Mouse (Mus musculus) CD4-positive, CD25-positive, alpha-beta regulatory T cell, adult 2 months (primary cell): ENCODE measurements at regions not wholly inside any gene's neighbourhood (a gene's known extent, or its start where the extent isn't known, plus 50 kb on each side); places are given as distances from the start of the nearest gene placed in this dataset.

Experiments used
- DNase-seq: peaks from one replicate; pipeline ENCODE4 v3.0.0-alpha.2; 2012; ENCODE audit warnings: low read depth, low spot score

DNA sequence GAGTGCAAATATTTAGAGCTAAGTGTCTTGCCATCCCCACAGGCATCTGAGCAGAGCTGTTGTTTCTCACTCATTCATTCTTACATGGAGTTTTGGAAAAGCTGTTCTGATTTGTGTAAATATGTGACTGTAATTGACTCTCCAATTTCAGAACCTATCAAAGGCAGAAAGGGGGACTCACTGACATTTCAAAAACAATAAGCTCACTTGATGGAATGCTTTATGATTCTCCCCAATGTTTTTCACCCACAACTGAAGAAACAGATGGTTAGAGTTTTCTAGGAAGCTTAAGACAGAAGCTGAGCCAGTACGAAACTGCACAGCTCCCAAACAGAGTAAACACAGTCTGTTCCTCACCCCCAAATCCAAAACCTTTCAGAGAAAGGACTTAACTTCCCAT, 460.1 kb upstream of the Etaa1 start:
- DNase-seq = no peak

DNA sequence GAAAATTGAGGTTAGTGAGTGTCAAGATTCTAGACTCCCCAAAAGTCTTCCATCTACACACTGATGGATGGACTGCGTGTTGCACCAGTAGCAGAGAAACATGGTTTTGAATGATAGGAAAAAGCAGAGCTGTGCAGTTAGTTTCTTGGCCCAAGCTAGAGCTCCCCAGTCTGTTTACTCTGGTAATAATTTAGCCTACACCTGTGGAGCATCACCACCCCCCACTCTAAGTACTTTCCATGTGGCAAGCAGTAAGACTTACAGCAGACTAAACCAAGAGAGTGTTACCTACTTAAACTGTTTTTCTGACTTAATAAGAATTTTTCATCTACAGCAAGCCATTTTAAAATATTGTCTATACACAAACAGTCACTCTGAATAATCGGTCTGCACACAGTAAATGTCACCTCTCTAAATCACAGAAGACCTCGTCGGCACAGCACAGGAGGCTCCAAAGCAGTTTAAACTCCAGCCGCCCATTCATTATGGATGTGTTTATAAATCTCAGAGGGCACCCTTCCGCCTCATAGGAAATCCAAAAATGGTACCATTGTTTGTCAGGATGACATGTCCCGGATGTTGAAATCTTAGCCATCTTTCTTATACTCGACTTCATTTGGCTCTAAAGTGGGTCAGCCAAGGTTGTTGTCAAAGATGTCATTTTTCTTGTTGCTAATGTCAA, 454.5 kb upstream of the Etaa1 start:
- DNase-seq = no peak

DNA sequence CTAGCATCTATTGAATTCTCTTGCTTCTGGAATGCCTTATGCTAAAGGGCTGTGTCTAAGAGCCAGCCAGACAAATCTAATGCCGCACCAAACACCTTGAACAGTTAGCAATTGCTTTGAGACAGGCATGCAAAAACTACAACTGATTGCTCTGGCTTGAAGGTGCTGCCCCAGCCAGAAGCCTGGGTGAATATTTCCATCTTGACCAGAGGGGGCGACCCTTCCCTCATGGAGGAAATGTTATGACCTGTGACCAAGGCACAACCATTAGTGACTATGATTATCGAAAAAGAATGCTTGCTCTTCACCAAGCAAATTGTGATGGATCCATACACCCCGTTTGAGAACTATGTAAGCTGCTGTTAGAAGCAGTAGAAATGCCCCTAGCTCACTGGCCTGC, 445.9 kb upstream of the Etaa1 start:
- no peak for DNase-seq

DNA sequence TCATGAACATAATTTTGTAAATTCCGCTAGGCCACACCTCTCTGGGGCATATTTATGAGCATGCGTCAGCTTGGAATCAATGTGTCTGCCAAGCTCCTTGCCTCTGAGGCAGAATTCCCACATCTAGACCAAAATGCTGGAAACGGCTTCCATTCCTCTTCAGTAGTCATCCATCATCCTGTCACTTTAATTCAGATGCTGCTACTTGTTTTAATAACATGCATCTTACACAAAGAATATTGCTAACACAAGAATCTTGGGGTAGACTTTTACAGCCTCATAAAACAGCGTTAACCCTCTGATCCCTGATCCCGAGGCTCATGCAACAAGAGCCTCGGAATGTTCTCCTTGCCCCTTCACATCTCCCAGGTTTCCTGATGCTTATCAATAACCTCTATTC, 442.7 kb upstream of the Etaa1 start:
- DNase-seq = no peak

DNA sequence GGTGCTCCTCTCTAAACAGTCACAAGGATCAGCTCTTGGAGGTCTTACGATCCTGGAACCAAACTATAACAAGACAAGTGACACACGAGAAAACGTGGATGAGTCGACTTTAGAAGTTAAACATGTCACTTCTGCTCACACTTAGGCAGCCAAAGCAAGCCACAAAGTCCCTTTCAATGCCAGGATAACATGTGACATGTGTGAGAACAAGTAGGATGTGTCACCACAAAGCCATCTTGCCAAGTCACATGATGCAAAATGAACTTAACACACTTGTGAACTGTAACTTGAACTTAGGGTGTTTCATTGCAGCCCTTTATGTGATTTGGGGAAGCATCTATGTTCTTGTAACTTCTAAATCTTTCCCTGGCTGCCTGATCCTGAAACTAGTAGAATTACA, 442.0 kb upstream of the Etaa1 start:
- no peak for DNase-seq

DNA sequence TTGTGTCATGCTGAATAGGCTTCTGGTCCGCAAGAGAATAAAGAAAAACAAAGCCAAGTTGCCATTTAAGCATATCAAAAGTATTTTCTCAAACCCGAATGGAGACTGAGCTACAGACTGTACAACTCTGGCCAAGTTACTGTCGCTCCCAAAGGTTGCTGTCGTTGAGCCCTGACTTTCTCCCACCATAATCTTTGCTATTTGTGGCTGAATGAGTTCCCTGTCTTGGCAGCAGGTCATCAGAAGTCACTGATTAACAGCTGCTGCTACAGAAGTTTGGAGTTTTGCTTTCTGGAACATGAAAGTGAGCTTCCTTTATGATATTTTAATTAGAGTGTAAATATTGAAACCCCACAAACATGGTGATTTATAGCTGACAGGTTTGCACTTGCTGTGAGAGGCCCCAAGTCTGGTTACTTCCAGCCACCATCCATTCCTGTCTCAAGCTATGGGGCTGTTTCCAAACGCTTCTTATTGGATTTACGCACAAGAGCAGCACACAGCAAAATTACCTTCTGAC, 419.2 kb upstream of the Etaa1 start:
- DNase-seq = no peak

DNA sequence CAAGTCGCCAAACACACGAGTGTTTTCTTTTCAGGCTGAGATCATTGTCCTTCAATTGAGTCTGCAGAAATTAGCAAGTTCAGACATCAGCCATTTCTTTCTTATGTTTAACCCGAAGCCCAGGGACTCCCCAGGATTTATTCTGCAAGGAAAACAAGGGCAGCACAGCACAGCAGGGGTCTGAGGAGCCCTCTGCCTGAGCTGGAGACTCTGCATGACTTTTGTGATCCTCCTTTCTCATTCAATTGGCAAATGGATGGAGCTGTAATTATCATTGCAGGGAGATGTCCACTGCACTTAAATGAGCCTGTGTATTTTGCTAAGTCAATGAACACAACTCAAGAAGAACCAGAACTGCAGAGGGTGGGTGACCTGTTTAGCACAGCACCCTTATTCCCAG, 417.6 kb upstream of the Etaa1 start:
- DNase-seq = no peak

DNA sequence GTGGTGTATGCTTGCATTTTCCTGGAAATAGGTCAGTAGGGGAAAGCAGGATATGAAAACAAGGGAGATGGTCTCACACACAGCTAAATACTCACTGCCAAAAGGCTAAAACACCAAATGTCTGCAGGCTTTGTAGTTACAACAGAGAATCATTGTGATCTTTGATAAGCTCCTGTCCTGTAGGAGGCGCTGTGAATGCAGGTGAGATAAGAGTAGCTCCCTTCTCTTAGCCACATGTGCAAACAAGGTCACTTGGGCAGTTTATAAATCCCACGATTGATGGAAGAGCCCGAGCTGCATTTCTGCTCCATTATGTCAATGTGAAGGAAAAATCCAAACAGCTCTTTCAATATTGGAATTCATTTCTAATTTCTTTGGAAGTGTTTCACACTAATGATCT, 417.2 kb upstream of the Etaa1 start:
- DNase-seq = no peak

DNA sequence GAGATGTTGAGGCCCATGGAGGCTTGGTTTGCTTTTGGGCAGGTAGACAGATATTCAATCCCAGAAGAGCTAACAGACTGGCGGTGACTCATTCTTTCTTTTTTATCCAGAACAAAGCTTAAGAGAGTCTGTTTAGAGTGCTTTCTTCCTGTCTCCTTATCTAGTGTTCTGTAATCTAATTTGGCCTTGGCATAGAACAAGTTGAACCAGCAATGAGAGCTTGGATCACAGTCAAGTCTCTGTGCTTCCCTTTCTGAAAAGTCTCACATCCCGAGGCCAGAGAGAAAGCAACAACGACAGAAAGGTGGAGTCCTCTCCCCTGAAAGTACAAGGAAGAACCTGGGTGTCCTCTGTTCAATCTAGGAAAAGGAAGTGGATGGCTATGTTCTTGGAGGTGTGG, 401.2 kb upstream of the Etaa1 start:
- DNase-seq = no peak

DNA sequence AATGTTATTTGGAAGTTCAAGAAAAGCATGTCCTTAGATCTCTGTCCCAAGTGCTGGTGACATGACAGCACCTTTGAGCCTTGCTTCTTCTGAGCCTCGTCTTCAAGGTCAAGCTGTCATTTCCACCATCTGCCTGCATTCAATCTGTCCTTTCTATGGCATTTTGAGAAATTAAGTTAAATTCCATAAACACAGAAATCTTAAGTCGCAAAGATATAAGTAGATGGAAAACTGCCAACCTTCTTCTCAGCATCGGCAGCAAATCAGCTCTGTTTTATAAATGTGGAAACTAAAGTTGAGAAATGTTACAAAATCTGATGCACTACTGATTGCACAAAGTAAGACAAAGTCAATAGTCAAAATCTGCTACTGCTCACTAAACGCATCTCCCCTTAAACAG, 400.5 kb upstream of the Etaa1 start:
- DNase-seq = no peak

DNA sequence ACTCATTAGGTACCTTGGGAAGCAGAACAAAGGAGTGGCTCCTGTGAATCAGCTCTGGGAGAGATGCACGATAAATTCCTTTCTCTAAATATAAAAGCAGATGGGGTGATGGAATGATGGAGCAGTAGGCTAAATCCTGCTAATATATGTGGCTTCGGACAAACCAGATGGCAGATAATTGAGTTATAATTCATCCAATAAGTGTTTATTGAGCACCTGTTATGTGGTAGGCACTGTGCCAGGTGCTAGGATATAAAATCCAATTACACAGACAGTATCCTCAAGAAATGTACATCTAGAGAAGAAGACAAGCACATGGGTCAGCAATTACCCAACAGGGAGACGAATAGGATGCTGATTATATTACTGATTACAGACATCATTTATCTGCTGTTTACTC, 394.2 kb upstream of the Etaa1 start:
- DNase-seq = no peak

DNA sequence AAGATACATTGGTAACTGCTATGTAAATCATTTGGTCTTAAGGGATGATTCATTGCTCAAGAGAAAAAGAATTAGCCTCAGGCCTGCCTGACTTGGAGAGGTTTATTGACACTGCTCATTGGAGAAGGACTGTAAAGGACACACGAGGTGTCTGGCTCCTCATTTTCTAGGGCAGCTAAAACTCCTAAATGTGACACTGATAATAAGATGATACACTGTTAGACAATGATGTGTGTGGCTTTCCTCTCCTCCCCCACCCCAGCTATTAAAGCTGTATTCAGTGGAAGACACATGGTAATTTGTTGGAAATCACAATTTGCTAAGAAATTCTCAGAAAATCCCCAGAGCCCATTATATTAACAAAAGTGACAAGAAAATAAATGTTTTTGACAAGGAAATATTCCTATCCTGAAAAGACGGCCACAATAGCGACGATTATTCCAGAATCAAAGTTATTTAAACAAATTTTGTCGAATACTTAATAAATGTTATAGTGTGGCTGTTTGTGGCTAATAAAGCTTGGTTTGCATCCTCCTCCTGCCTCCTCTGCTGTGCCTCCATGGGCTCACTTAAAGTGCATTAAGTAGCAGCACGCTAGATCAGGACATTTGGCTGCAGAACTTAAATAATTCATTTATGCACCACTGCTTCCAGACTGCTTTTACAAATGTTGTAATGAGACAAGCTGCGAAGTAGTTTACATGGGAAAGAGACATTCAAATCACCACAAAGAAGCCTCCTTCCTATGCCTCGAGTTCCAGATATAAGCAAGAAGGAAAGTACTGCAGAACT, 360.0 kb upstream of the Etaa1 start:
- DNase-seq = no peak

DNA sequence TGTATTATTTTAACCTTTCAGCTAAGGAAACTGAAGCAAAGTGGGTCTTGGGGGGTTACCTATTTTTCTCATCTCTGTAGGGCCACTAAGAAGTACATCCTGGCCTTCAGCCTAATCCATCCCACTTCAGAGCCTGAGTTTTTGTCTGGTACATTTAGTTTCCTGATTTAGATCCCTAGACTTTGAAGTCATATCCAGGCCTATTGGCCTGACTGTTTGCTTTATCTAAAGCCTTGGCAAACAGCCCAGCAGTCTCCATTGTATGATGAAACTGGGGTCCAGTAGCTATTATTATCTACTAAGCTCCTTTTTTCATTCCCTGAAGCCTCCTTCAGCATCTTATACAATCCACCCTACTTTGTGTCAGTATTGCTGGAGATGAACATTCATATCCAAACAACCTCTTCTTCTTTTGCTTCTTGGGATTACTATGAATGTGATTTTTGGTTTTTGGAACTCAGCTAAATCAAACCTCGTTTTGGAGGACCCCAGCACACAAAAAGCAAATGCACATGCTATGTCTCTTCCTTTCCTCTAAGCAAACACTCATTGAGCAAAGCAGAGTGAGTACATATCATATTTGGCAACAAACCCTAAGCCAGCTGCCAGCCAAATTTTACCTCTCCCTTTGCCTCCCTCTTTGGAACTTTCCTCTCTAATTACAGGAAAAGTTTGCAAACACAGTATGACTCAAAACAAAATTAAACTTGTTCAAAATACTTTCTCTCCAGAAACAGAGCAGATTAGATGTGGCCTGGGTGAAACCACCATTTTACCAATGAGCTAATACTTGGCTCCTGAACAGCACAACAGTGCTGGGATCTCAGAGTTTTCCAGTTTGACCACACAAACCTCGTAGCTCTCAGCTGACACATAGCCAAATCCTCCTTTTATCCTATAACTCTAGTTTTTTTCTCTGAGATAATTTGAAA, 342.8 kb upstream of the Etaa1 start:
- no peak for DNase-seq

DNA sequence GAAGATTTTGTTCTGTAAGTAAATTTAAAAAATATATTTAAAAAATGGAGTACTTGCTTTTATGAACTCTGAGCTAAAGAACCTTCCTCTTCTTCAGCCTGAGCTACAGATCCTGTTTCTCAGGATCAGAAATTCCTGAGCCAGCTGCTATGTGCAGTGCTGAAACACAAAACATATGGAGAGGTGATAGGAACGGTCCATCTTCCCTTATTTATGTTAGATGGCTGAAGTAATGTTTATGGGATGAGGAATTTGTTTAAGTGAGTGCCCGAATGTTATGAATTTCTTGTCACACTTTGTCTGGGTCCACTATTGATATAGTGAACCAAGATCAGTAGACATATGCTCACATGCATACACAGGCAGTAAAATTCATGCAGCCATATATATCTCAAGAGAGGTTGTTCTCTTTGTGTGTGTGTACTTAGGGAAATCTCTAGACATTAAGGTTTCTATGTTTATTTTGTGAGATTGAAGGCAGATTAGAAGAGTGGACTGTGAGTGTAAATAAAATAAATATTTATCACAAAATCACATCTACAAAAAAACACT, 325.0 kb upstream of the Etaa1 start:
- no peak for DNase-seq

DNA sequence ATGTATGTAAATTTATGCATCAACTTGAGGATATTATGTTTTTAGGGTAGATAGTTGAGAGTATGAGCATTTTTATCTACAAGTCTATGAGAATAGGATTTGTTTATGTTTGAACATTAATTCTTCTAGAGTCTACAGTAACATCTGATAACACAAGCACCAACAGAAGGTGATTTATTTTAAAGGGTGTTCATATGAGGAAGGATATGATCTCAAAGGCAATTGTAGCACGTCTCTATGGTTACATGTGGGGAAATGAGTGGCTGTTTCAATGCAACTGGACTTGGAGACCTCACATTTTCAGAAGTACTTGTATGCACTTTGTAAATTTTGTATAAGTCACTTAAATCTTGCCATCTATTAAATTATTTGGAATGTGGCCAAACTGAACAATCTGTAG, 318.7 kb upstream of the Etaa1 start:
- DNase-seq = no peak

DNA sequence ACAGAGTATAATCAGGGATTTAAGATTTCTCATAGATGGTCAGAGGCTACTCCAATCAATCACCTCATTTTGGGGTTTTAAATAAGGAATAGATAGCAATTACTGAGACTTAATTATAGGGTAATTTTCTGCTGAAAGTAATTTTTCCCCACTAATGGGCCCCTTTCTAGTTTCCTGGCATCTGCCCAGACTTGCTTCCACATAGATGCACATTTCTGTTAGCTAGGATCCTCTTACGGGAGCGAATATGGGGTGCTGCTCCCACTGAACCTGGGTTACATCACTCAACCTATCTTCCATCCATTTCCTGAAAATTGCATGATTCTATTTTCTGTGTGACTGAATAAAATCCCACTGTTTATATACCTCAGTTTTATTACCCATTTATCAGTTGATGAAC, 312.5 kb upstream of the Etaa1 start:
- no peak for DNase-seq

DNA sequence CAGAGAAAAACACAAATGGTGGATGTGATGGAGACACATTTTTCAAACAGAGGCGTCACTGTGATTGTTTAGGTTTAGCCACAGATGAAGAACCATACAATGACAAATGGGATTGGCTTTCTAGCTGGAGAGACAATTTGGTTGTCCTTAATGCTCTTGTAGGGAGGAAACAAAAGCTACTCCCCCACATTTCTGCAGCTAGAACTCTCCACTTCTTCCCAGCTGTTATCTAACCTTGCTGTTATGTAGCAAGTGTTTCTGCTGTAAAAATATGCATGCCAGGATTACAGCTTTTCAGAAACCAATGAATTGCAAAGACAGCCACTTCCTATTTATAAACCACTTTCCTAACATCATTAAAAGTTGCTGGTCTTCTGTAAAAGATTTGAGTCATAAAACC, 309.2 kb upstream of the Etaa1 start:
- no peak for DNase-seq

DNA sequence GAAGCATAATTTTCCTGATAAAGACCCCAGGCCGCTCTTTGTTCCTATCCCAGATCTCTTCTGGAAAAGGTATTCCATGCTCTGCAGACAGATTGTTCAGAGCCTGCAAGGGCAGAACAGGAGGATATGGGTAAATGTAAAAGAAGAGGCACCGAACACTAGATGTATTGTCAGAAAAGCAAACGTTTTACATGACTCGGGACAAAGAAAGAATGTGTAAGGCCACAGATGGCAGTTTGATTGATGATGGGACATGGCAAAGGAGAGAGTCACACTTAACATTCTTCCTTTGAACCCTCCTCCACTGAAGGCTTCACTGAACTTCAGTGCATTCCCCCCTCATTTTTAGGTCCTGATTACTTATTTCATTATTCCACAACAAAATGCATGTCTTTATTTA, 295.6 kb upstream of the Etaa1 start:
- DNase-seq = no peak

DNA sequence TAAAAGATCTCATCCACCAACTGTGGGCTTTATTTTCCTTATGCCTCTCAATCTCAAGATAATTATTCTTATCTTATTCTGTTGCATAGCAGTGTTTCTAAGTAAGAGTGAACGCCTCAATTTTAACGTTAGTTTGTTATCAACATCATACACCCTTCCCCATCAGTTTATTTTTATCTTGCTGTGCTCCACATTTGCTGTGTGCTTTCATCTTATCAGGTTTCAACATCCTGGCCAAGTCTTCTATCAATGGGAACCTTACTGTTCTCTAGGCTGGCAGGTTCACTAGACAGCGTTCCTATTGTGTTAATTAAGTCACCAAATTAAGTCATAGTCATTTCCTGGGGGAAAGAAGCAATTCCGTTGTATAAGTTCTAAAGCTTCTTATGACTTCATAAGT, 263.1 kb upstream of the Etaa1 start:
- DNase-seq = no peak

DNA sequence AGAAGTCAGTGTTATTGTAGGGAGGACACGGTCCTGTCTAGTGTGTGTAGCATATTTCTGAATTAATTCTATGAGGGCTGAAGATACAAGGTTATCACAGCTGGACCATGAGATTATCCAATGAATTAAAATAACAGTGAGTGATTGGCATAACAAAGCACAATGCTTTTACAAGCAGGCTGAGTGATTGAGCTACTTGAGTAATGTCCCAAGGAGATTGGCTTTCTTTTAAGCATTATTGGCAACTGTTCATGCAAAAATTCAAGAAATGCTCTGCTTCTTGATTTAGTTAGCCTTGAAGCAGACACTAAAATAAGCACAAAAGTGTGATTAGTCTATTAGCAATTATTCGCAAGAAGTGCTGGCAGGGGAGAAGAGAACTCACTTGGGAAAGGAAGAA, 219.4 kb upstream of the Etaa1 start:
- no peak for DNase-seq

DNA sequence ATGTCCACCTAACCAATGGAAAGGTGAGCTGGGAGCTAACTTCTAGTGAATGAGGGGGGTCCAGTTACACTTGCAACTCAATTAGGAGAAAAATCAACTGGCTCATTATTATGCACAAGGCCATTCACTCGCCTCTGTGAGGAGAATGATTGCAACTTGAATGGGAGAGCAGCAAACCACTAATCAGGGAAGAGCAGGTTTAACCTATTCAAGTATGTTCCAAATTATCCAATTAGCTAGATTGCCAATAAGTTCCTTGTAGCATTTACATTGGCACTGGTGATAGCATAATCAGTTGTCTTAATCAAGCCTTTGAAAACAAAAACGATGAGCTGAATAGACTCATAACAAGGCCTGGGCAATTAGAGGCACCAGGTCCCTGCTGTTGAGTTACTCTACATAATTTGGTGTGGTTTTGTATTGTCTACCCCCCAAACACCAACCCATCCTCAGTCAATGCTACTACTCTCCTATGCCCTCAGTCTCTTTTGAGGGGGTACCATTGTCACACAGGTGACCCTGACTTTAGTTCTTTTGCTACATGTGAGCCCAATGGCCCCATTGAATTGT, 217.6 kb upstream of the Etaa1 start:
- DNase-seq = no peak
